Mouse (Mus musculus) limb, embryonic 14.5 days (tissue): Measurements from ENCODE around the gene Tfpt. TPM values are rescaled to one million over a fixed set of nuclear protein-coding genes. Genes with fewer than 3 reads are reported as not detected.

Source experiments
- ATAC-seq: fragments of 200-750 bp; cut with Nextera tagmentation; 2 replicates; pipeline ENCODE4 v1.8.0; 2017; ENCODE audit warnings: low read depth, moderate number of reproducible peaks, moderate TSS enrichment; ENCODE audit not compliant: low FRiP score
- DNase-seq: peaks from one replicate; pipeline ENCODE4 v3.0.0-alpha.2; 2015; ENCODE audit warnings: low spot score
- H3K27ac ChIP-seq: fragments of 300-500 bp; sonication (generic); replicated peaks from 2 replicates; pipeline ENCODE4 v1.5.1; 2014; ENCODE audit warnings: low read depth, mild to moderate bottlenecking, low read length, moderate library complexity, mixed read lengths
- H3K27me3 ChIP-seq: fragments of 300-500 bp; sonication (generic); 2 replicates; pipeline ENCODE4 v1.6.1; 2014; ENCODE audit warnings: low read length, mixed read lengths; ENCODE audit not compliant: control insufficient read depth, insufficient read depth
- H3K36me3 ChIP-seq: fragments of 300-500 bp; sonication (generic); 2 replicates; pipeline ENCODE4 v1.6.1; 2014; ENCODE audit warnings: mild to moderate bottlenecking, low read length, moderate library complexity, mixed read lengths; ENCODE audit not compliant: control insufficient read depth, insufficient read depth
- H3K4me1 ChIP-seq: fragments of 300-500 bp; sonication (generic); 2 replicates; pipeline ENCODE4 v1.6.1; 2014; ENCODE audit warnings: antibody characterized with exemption, low read length, mixed read lengths; ENCODE audit not compliant: control insufficient read depth, insufficient read depth
- H3K4me2 ChIP-seq: fragments of 300-500 bp; sonication (generic); replicated peaks from 2 replicates; pipeline ENCODE4 v1.6.1; 2014; ENCODE audit warnings: low read depth, mild to moderate bottlenecking, low read length, moderate library complexity; ENCODE audit not compliant: severe bottlenecking
- H3K4me3 ChIP-seq: fragments of 300-500 bp; sonication (generic); replicated peaks from 2 replicates; pipeline ENCODE4 v1.5.1; 2014; ENCODE audit warnings: low read length
- H3K9ac ChIP-seq: fragments of 300-500 bp; sonication (generic); 2 replicates; pipeline ENCODE4 v1.6.1; 2014; ENCODE audit warnings: mild to moderate bottlenecking, low read depth, low read length, moderate library complexity; ENCODE audit not compliant: severe bottlenecking
- H3K9me3 ChIP-seq: fragments of 300-500 bp; sonication (generic); 2 replicates; pipeline ENCODE4 v1.6.1; 2016; ENCODE audit warnings: low read length; ENCODE audit not compliant: control insufficient read depth
- POLR2A ChIP-seq: fragments of 200-500 bp; IDR thresholded peaks from 2 replicates; pipeline ENCODE4 v1.8.0; 2012; ENCODE audit warnings: inconsistent platforms, mild to moderate bottlenecking, moderate library complexity, borderline replicate concordance; ENCODE audit not compliant: insufficient read depth, insufficient read length; ENCODE audit errors: extremely low read depth
- WGBS: fragments of 180-500 bp; shearing (Covaris S2); extraction: QIAGEN DNeasy Blood & Tissue Kit; methylation state at CpG from one replicate; pipeline ENCODE4 v1.1.7; 2014; 5-methylcytosine and 5-hydroxymethylcytosine counted together
- polyA plus RNA-seq, 2 experiments: library from polyadenylated mRNA; depleted of rRNA in 1 of 2; stranded (reverse) in 1 of 2; unstranded in 1 of 2; fragments of >200 nt; fragmentation: Nextera tagmentation in 1 of 2; extraction: Ambion mirVana in 1 of 2; gene quantifications; 2 replicates each; pipeline versions ENCODE4 v1.2.1 to v1.2.3; 2012 to 2014

Tfpt gene
- polyA plus RNA-seq, 2 experiments = 24.8 to 31.9 TPM

DNA sequence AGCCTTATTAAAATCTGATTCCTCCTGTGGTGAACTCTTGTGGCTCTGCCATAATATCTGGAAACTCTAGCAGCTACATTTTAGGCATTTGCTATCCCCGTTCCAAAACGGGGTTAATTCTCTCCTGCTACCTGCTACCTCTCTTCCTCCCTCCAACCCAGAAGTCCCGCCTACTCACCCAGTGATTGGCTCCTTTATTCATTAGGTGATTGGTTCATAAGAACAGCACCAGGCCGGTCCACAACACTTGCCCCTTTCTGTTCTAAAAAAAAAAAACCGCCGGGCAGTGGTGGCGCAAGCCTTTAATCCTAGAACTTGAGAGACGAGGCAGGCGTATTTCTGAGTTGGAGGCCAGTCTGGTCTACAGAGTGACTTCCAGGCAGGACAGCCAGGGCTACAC is 34.6 kb downstream of the Tfpt start:
- H3K27ac ChIP-seq = no peak overlapping the region
- DNase-seq (no peak), ATAC-seq (no peak)
- H3K36me3 ChIP-seq = no peaks in the 10 kb centered on the region
- TF ChIP-seq POLR2A = no peak
- H3K9ac ChIP-seq = no peak overlapping the region
- H3K4me2 ChIP-seq = no peak overlapping the region
- H3K9me3 ChIP-seq = no peaks in the 10 kb centered on the region
- no peaks in the 10 kb centered on the region for H3K27me3 ChIP-seq
- H3K4me1 ChIP-seq = no peaks in the 10 kb centered on the region
- 14% methylated on average over 9 of the region's 9 CpGs for WGBS
- H3K4me3 ChIP-seq = no peak overlapping the region

DNA sequence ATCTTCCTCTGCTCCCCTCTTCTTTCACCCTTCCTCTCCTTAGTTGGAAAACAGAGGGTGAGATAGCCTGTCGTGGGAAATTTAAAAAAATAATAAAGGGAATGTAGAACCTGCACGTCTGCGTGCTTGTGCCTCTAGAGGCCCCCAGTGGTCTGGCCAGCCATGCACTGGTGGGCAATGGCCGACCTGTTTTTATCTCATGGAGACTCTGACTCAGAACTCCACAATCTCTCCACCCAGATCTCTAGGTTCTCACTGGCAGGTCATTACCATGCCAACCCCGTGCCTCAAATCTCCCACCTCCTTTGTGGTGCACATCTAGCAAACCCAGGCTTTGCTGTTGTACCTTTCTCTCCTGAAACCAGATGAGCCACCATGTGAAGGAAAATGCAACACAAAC is 35.0 kb downstream of the Tfpt start:
- DNase-seq = no peak
- no peak for ATAC-seq
- Histone ChIP-seq H3K4me1 (no peaks in the 10 kb centered on the region), H3K4me2 (no peak overlapping the region), H3K27ac (no peak overlapping the region), H3K4me3 (no peak overlapping the region), H3K9ac (no peak overlapping the region), H3K9me3 (no peaks in the 10 kb centered on the region), H3K27me3 (no peaks in the 10 kb centered on the region), H3K36me3 (no peaks in the 10 kb centered on the region)
- no peak for TF ChIP-seq POLR2A
- WGBS = 27% methylated on average over 5 of the region's 5 CpGs

DNA sequence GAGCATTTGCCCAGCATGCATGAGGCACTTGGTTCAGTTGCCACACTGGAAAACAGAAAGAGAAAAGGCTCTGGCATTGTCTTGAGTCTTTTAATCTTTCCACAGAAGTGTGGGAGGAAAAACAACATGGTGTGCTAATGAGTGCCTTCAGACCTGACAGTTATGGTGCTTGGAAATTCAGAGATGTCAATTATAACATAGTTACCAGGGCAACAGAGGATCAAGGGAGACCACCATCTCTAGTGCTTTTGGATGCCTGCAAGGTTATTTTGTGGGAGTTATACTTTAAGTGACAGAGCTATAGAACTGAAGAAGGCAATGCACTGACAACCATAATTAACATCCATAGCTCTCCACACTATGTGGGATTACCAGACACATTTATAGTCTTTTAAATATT is 35.9 kb downstream of the Tfpt start:
- ATAC-seq = no peak
- no peak for DNase-seq
- Histone ChIP-seq H3K4me2 (no peak overlapping the region), H3K27me3 (no peaks in the 10 kb centered on the region), H3K4me3 (no peak overlapping the region), H3K4me1 (no peaks in the 10 kb centered on the region), H3K27ac (no peak overlapping the region), H3K36me3 (no peaks in the 10 kb centered on the region), H3K9me3 (no peaks in the 10 kb centered on the region), H3K9ac (no peak overlapping the region)
- TF ChIP-seq POLR2A = no peak

DNA sequence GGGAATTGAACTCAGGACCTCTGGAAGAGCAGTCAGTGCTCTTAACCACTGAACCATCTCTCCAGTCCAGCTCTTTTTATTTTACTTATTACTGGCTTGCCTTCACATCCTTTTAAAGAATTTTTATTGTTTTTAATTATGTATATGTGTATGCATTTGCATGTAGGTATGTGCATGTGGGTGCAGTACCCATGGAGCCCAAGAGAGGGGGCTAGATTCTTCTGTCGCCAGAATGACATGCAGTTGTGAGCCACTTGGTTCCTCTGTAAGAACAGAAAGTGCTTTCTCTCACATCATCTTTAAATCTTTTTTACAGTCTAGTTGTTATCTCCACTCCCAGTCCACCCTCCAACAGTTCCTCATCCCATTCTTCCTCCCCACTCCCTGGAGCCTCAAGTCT is 38.2 kb downstream of the Tfpt start:
- Histone ChIP-seq H3K4me1 (no peaks in the 10 kb centered on the region), H3K36me3 (no peaks in the 10 kb centered on the region), H3K9ac (no peak overlapping the region), H3K27me3 (no peaks in the 10 kb centered on the region), H3K9me3 (no peaks in the 10 kb centered on the region), H3K27ac (no peak overlapping the region), H3K4me3 (no peak overlapping the region), H3K4me2 (no peak overlapping the region)
- ATAC-seq = no peak
- WGBS = 61% methylated on average over 1 of the region's 1 CpGs
- no peak for DNase-seq
- TF ChIP-seq POLR2A = no peak

DNA sequence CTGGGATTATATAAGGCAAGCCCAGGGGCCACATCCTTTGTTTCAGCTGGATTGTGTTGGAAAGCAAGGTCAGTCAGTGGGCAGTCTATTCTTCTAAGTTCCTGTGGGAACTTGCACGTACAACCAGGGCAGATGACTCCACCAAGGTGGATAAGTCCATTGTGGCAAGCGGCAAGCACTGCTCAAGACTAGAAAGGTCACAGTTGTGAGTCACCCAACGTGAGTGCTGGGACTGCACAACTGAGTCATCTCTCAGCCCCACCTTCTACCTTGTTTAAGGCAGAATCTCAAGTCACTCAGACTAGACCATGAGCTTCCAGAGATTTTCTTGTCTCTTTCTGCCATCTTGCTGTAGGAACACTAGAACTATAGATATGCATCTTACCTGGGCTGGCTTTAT is 39.2 kb downstream of the Tfpt start:
- DNase-seq (no peak), ATAC-seq (no peak)
- whole genome bisulfite sequencing = 79% methylated on average over 3 of the region's 3 CpGs
- no peak overlapping the region for H3K4me3 ChIP-seq
- no peaks in the 10 kb centered on the region for H3K9me3 ChIP-seq
- H3K36me3 ChIP-seq = no peaks in the 10 kb centered on the region
- H3K27me3 ChIP-seq = no peaks in the 10 kb centered on the region
- TF ChIP-seq POLR2A = no peak
- H3K9ac ChIP-seq = no peak overlapping the region
- H3K4me2 ChIP-seq = no peak overlapping the region
- H3K4me1 ChIP-seq = no peaks in the 10 kb centered on the region
- no peak overlapping the region for H3K27ac ChIP-seq

DNA sequence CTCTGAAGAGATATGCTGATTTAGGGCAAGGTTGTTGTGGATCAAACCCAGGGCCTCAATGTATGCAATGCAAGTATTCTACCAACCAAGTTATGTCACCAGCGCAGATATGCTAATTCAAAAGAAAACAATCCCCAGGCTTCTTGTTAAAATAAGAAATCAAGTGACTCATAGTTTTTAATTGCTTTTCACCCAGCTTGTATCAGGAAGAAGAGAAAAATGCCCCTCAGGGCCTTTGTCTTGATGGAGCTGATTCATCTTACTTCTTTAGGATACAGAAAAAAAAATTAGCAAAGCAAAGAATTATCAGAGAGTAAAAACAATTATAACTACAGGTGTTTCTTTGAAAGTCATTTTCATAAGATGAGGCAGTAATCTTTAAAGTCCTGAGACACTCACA is 42.4 kb downstream of the Tfpt start:
- H3K4me1 ChIP-seq = no peaks in the 10 kb centered on the region
- H3K36me3 ChIP-seq = no peaks in the 10 kb centered on the region
- H3K9ac ChIP-seq = no peak overlapping the region
- no peaks in the 10 kb centered on the region for H3K9me3 ChIP-seq
- no peak for DNase-seq
- 52% methylated on average over 1 of the region's 1 CpGs for WGBS
- H3K27ac ChIP-seq = no peak overlapping the region
- H3K27me3 ChIP-seq = no peaks in the 10 kb centered on the region
- TF ChIP-seq POLR2A = no peak
- no peak for ATAC-seq
- H3K4me2 ChIP-seq = no peak overlapping the region
- H3K4me3 ChIP-seq = no peak overlapping the region
